Mouse (Mus musculus): ENCODE data around the gene Zfp689. TPM values are rescaled to one million over a fixed set of nuclear protein-coding genes. Genes with fewer than 3 reads are reported as not detected.
"Not testable (repeated sequence)": the region's sequence is repeated elsewhere in the genome, so short reads cannot be mapped to it uniquely, and the experiment has no call there.

Gene Zfp689
- total RNA-seq, 2 experiments from 2014 or later = 6.6 to 6.7 TPM

GRCm38 (mm10) chr7:127406002-127406987, 42.7 kb downstream of the Zfp689 start, which contains the start of gene Zfp764:
Gene Zfp764, minus strand, starts transcription at chr7:127406822.
- DNase-seq (ENCODE audit: extremely low spot score in 1 of 2, low spot score in 1 of 2) = peak; percentile 70 to 85

DNA sequence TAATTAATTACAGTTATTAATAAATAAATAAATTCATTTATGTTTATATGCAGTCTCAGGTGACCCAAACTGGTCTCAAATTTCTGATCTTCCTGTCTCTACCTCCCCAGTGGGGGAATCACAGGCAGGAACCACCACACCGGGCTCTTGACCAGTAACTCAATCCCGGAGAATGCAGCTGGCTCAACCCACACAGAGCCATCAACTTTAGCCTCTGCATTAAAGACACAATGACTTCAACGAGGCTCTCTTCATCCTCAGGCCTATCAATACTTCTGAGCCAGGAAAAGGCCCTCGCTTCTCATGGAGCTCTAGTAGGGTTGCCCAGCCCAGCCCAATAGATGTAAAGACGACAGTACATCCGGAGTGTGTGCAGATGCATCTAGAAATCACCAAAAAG, 44.9 kb downstream of the Zfp689 start:
- DNase-seq (ENCODE audit: extremely low spot score in 1 of 2, low spot score in 1 of 2) = not testable (repeated sequence)

- DNase-seq (ENCODE audit: extremely low spot score in 1 of 2, low spot score in 1 of 2) = no peak
Observed at GRCm38 (mm10) chr7:127402980-127403379, 46.0 kb downstream of the Zfp689 start.

- DNase-seq (ENCODE audit: extremely low spot score in 1 of 2, low spot score in 1 of 2) = no peak
Observed at GRCm38 (mm10) chr7:127400355-127400754, 48.6 kb downstream of the Zfp689 start.

- DNase-seq (ENCODE audit: extremely low spot score in 1 of 2, low spot score in 1 of 2) = no peak
Observed at GRCm38 (mm10) chr7:127393944-127394333, 55.0 kb downstream of the Zfp689 start.

- peak; percentile 81 to 91 for DNase-seq (ENCODE audit: extremely low spot score in 1 of 2, low spot score in 1 of 2)
Observed at GRCm38 (mm10) chr7:127393157-127393943, 55.6 kb downstream of the Zfp689 start, which contains the start of gene E430018J23Rik. Gene E430018J23Rik, minus strand, starts transcription at chr7:127393629.

- DNase-seq (ENCODE audit: extremely low spot score in 1 of 2, low spot score in 1 of 2) = no peak
Observed at GRCm38 (mm10) chr7:127392251-127392824, 56.6 kb downstream of the Zfp689 start.

Small RNA genes lying within 50 kb of the gene (microRNA-seq; reads per million reads assigned to microRNA genes)
- gene Gm47278 = 0 reads per million in 2 experiments
- 0 to 0.55 reads per million in 2 experiments for gene Mir7060

Other genes starting within 250 kb of the Zfp689 start
- 10 to 100 TPM; 97.2 to 99.9 TPM for gene Tbc1d10b, start 240.7 kb downstream of the Zfp689 start, total RNA-seq (2021)
- 1 to 10 TPM in 1 of 2 experiments, under 1 TPM in 1; 0.96 to 2.9 TPM for gene Mylpf, start 240.3 kb downstream of the Zfp689 start, total RNA-seq (2021)
- gene Zfp553, start 216.1 kb downstream of the Zfp689 start, total RNA-seq (2021) = 10 to 100 TPM; 18.0 to 20.6 TPM
- 1 to 10 TPM; 4.0 to 4.2 TPM for gene Sept1, start 216.0 kb downstream of the Zfp689 start, total RNA-seq (2021)
- 10 to 100 TPM; 67.4 to 73.4 TPM for gene Zfp771, start 204.9 kb downstream of the Zfp689 start, total RNA-seq (2021)
- gene Dctpp1, start 188.4 kb downstream of the Zfp689 start, total RNA-seq (2021) = 10 to 100 TPM; 21.7 to 27.7 TPM
- gene Sephs2, start 175.1 kb downstream of the Zfp689 start, total RNA-seq (2021) = 10 to 100 TPM; 43.0 to 43.8 TPM
- under 1 TPM; 0.20 to 0.26 TPM for gene Itgal, start 152.9 kb downstream of the Zfp689 start, total RNA-seq (2021)
- 10 to 100 TPM; 11.5 to 11.8 TPM for gene Zfp768, start 103.6 kb downstream of the Zfp689 start, total RNA-seq (2021)
- gene Zfp747, start 73.1 kb downstream of the Zfp689 start, total RNA-seq (2021) = 1 to 10 TPM; 6.0 to 6.3 TPM
- 1 to 10 TPM; 3.9 to 4.0 TPM for gene 9130019O22Rik, start 62.0 kb downstream of the Zfp689 start, total RNA-seq (2021)
- 1 to 10 TPM; 7.9 to 9.0 TPM for gene E430018J23Rik, start 55.5 kb downstream of the Zfp689 start, total RNA-seq (2021)
- 1 to 10 TPM; 3.7 to 4.0 TPM for gene Zfp764, start 42.3 kb downstream of the Zfp689 start, total RNA-seq (2021)
- 10 to 100 TPM; 12.4 to 14.9 TPM for gene Zfp688, start 27.1 kb downstream of the Zfp689 start, total RNA-seq (2021)
- 10 to 100 TPM; 26.4 to 33.9 TPM for gene Prr14, start 10.5 kb upstream of the Zfp689 start, total RNA-seq (2021)
- 10 to 100 TPM; 50.9 to 65.3 TPM for gene Fbrs, start 30.0 kb upstream of the Zfp689 start, total RNA-seq (2021)
- 100 to 1,000 TPM in 1 of 2 experiments, 10 to 100 TPM in 1; 88.9 to 125 TPM for gene Srcap, start 62.8 kb upstream of the Zfp689 start, total RNA-seq (2021)
- gene Gm42715, start 70.4 kb upstream of the Zfp689 start, total RNA-seq (2021) = 1 to 10 TPM; 6.0 to 9.2 TPM
- 1 to 10 TPM in 1 of 2 experiments, not detected in 1; 1.8 TPM for gene Tmem265, start 112.2 kb upstream of the Zfp689 start, total RNA-seq (2021)
- gene Phkg2, start 124.2 kb upstream of the Zfp689 start, total RNA-seq (2021) = 10 to 100 TPM; 77.2 to 82.3 TPM
- gene Ccdc189, start 139.4 kb upstream of the Zfp689 start, total RNA-seq (2021) = 10 to 100 TPM in 1 of 2 experiments, 1 to 10 TPM in 1; 10.0 to 11.1 TPM
- gene Rnf40, start 139.6 kb upstream of the Zfp689 start, total RNA-seq (2021) = 10 to 100 TPM; 67.2 to 80.8 TPM
- gene Zfp629, start 166.6 kb upstream of the Zfp689 start, total RNA-seq (2021) = 10 to 100 TPM; 21.3 to 23.3 TPM

Measured in layer of hippocampus, postnatal 25 days (tissue).